Mouse (Mus musculus) adrenal gland, adult 2 months (tissue): ENCODE data around the gene Wdr31. TPM values are rescaled to one million over a fixed set of nuclear protein-coding genes. Genes with fewer than 3 reads are reported as not detected.

Source experiments
- DNase-seq: peaks from one replicate; pipeline ENCODE4 v3.0.0; 2021
- polyA plus RNA-seq: library from polyadenylated mRNA; depleted of rRNA; stranded (reverse); fragments of >200 nt; gene quantifications from 2 replicates; pipeline ENCODE4 v1.2.3, GENCODE M21; 2012
- total RNA-seq, 2 experiments: library from RNA; stranded (reverse); gene quantifications; 2 replicates each; pipeline ENCODE4 v1.2.3; 2021

Wdr31 gene
- total and polyA plus RNA-seq, 3 experiments = 0.78 to 2.0 (median 1.3) TPM

DNA sequence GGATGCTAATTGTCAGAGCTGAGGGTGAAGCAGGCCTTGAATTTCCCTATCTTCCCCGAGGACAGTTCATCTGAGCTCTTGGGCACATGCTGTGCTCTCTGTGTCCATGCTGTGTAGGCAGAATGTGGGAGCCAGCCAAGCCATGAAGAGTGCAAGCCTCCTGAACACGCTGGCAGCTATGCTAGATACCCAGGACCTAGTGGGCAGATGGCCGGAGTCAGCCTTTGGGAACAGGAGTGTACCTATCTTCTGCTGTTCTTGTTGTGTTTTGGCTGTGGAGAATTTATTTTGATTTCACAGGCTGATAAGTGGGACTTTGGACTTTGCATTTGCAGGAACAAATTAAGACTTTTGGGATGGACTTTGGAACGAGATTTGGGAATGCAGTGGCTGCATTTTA lies 30.2 kb downstream of the Wdr31 start:
- no peak for DNase-seq

DNA sequence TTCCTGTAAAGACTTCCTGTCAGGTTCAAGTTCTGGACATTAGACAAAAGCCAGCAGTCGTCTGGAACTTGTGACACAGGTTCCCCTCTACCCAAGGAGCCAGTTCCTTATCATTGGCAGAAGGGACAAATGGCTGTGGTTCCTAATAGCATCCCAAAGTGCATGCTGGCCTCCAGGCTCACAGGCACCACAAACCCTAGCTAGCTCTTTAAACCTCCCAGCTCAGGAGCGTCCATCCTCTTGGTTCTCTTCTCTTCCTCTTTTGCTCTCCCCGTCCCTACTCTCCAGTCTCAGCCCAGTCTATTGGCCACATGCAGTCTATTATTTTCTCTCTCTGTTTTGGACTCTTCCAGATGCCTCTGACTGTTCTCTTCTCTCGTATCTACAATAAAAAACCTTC lies 30.9 kb downstream of the Wdr31 start:
- no peak for DNase-seq

DNA sequence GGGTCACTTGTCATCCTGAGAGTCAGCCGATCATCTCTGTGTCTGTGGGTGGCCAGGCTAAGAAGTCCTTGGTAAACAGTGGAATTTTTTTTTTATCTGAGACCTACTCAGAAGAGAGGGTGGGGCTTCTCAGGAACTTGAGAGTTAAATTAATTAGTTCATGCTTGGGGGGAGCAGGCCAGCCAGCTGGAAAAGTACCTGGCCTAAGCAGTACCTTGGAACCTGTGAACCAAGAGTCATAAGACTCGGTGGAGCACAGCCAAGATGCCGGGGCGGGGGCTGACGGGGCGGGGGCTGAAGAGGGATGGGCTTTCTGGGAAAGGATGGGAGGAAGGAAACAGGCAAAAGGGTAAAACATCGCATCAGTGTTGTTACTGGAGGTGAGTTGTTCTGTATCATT lies 32.8 kb downstream of the Wdr31 start:
- DNase-seq = no peak

DNA sequence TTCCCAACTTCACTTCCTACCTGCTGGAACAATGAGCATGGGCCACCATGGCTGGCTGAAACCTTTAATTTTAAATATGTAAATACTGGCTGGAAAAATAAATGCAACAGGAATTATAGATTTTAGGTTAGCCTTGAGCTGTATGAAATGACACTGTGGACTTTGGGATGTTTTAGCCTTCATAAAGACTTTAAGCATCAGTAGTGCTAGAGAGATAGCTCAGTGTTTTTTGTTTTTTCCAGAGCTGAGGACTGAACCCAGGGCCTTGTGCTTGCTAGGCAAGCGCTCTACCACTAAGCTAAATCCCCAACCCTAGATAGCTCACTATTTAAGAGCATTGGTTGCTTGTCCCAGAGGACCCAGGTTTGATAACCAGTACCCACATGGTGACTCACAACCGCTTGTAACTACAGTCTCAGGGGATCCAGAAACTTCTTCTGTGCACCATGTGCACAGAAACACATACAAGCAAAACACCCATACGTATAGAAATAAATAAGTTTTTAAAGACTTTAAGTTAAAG lies 33.4 kb downstream of the Wdr31 start:
- no peak for DNase-seq

DNA sequence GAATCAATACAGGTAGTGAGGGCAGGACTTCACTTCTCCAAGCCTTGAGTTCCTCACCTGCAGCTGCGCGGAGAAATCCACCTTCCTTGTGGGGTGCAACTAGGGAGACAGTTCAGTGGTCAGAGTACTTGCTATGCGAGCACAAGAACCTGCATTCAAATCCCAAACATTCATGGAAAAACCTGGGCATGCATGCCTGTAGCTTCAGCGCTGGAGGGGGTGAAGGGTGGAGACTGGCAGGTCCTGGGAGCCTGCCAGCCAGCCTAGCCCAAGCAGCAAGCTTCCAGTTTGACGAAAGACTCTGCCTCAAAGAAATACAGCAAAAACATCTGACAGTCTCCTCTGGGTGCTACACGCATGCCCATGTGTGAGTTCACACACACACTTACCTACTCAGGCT lies 35.6 kb downstream of the Wdr31 start, which contains the start of gene Rnf183:
Rnf183 (minus strand) TSS at position 172 of the 400 bp plus-strand sequence.
- no peak for DNase-seq

DNA sequence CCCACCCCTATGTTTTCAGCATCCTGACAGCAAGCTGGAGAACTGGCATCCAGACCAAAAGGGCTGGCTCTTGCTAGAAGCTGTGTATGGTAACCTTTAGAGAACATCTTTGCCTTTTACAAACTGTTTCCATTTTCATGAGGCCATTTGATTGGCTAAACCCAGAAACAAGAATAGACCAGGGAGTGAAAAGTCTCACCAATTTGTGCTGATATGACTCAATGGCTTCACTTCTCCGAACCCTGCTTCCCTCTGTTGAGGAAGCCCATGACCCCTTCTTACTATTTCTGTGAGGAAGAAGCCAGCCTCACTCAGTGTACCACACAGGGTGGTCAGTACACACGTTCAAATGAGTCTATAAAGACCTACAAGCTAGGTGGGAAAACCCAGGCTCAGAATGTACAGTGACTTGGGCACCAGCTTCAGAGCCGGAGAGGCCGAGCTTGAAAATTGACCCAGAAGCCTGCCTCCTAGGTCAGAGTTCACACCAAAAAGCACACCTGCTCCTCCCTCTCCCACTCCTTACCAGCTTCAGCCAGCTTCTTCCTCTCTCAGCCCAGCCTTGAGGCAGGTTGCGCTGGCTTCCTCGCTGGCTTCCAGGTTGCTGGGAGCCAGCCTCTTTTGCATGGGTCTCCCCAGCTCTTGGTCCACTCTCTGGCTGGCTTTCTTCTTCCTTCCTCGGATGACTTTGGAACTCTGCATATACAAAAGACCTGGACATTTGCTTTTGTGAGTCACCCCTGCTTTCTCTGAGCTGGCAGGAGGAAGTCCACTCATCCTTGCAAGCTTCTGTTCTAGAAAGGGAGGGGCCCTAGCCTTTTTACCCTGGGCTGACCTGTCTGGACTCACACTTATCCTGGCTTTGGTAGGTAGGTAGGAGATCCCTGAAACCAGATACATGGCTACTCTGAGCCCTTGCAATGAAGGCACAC lies 36.5 kb downstream of the Wdr31 start:
- peak; percentile 44 for DNase-seq

DNA sequence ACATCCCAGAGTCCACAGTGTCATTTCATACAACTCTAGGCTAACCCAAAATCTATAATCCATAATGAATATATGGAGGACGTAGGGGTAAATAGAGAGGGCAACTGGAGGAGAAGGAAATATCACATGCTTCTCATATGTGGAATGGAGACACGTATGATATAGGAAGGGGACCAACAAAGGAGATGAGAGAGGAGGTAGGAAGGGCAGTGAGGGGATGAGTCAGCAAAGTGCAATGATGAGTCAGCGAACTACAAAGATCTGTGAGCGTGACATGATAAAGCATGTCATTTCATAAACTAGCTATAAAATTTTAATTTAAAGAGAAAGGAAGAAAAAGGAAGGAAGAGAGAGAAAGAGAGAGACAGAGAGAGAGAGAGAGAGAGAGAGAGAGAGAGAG lies 39.2 kb downstream of the Wdr31 start:
- DNase-seq = peak; percentile 31

DNA sequence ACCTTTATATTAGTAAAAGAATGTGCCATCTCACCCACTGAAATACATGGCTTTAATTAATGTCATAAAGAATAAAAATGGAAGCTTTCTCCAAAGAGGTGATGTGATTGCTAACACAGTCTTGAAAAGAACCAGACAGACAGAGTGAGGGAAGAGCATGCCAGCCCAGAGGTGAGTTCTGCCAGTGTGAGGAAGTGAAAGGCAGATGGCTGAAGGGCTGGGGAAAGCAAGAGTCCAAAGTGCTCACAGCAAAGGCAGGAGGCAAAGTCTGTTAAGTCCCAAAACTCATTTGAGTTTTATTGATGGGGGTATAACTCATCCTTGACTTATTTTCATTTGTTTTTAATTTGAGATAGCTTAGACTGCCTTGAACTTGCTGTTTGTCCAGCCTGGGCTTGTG lies 40.0 kb downstream of the Wdr31 start:
- no peak for DNase-seq

DNA sequence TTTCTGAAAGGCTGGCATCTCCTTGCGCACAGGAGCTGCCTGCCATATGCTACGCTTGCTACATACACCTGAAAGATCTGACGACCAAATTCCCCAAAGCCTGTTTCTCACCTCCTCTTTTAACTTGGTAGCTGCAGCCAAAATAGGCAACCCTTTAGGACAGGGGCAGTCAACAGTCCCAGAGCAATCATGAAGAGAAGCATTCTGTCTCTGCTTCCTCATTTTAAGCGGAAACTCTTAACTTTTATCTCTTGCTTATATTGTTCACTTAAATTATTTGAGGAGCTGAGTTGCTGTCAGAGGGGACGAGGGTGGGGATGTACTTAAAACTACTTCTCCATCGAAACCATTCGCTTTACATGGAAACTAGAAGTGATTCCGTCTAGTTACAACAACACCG lies 41.1 kb downstream of the Wdr31 start:
- DNase-seq = no peak

DNA sequence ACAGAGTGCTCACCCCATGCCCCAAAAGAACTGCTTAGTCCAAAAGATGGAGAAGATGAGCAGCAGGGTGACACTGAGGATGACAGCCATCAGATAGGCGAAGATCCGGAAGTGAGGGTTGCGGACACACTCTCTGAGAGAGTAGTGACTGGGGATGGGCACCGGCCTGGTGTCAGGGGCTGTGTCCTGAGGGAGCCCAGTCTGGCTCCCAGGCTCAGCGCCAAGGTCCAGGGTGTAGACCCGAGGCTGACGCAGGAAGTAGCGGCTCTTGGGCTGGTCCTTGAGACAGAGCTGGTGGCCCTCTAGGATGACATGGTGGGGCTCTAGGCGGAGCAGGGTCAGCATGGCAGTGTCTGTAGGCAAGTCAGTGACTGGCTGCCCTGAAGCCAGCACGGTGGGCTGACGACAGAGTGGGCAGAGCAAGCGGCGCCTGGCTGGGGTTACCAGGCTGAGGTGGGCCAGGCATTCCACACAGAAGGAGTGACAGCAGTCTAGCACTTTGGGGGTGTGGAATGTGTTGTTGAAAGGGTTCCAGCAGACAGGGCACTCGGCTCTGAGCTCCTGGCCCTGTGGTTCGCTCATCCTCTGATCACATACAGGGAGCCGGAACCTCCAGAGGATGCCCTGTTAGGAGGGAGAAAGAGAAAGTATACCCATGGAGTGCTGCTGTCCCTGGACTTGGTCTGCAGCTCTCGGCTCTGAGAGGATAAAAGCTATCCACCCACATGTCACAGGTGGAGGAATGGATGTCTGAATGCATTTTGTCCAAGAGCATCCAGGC lies 42.5 kb downstream of the Wdr31 start:
- DNase-seq = no peak

DNA sequence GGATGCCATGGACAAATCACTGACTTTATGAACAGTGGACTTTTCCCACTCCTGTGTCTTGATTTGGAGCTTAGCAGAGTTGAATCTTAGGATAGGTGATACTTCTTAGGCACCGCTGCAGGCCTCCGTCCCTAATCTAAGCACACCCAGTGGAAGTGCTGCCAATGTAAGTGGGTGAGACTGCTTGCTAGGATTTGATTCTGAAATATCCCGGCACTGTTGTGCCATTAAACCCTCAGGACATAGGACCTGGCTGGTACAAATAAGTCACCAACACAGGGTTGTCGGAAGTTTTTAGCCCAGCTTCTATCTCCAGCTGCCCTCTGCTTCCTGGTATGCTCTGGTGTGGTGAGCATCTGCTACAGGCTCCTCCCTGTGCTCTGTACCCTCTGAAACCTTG lies 44.8 kb downstream of the Wdr31 start:
- DNase-seq = no peak

DNA sequence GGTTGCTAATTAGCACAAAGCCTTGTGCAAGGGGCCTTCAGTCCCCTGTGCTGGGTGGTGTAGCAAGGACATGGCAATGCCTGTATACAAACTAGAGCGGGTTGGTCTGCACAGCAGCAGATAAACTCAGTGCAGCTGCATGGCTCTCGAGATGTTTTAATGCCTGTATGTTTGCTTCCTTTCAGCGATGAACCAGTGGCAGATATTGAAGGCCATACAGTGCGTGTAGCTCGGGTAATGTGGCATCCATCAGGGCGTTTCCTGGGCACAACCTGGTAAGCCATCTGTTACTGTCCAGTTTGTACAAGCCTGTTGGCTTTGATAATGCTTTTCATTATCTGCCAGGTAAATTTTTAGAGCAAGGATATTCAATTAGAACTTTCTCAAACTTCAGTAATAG lies 51.6 kb downstream of the Wdr31 start:
- DNase-seq = no peak

DNA sequence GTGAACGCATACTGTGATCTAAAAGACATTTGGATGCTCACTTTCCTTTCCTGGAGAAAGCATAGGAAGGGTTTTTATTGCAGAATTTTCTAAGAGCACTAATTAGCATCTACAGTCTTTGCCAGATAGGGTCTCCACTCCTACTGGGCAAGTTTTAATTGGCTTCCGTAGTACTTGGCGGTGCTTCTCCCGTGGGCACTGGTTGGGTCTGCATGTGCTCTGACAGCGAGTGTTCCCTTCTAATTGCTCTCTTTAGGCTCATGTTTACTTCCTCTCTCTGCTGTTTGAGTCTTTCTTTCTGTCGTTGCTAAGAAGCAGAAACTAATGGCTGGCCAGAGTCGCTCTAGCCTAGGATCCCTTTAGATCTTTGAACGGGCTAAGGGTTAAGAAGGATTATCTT lies 52.2 kb downstream of the Wdr31 start:
- DNase-seq = no peak

DNA sequence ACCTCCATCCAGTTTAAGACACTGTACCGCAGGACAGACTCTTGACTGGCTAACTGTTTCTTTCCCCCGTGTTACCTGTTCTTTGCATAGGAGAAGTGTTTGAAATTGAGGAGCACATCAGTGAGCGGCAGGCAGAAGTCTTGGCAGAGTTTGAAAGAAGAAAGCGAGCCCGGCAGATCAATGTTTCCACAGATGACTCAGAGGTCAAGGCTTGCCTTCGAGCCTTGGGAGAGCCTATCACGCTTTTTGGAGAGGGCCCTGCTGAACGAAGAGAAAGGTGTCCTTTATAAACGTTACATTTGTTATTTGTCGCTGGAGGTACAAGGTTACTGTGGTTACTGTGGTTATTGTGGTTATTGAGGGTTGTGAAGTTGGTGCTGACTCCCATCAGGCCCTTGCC lies 59.1 kb downstream of the Wdr31 start:
- peak; percentile 86 for DNase-seq

DNA sequence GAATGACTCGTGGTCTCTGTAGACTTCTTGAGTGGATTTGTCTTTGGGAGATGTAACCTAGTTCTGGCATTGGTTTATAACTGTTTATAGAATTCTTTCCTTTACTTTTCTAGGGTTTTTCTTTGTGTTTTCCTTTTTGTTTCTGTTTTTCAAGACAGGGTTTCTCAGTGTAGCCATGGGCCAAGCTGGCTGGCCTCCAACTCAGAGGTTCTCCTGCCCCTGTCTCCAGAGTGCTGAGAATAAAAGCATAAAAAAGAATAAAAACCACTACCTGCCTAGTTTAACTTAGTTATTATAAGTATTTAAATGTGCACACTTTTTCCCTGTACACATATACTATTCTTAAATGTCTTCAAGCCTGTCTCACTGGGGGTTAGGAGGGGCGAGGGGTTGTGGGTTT lies 60.4 kb downstream of the Wdr31 start:
- no peak for DNase-seq

DNA sequence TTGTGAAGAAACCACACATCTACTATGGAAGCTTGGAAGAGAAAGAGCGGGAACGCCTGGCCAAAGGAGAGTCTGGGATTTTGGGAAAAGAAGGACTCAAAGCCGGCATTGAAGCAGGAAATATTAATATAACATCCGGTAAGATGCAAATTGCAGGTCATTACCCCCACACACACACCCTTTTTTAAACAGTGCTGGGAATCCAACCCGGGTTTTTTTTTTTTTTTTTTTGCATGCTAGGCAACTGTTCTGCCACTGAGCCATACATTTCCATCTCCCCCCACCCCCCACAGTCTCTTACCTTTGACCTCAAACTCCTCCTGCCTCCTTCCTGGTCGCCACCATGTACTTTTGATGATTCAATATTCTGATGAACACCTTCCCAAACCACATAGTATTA lies 61.1 kb downstream of the Wdr31 start:
- no peak for DNase-seq

DNA sequence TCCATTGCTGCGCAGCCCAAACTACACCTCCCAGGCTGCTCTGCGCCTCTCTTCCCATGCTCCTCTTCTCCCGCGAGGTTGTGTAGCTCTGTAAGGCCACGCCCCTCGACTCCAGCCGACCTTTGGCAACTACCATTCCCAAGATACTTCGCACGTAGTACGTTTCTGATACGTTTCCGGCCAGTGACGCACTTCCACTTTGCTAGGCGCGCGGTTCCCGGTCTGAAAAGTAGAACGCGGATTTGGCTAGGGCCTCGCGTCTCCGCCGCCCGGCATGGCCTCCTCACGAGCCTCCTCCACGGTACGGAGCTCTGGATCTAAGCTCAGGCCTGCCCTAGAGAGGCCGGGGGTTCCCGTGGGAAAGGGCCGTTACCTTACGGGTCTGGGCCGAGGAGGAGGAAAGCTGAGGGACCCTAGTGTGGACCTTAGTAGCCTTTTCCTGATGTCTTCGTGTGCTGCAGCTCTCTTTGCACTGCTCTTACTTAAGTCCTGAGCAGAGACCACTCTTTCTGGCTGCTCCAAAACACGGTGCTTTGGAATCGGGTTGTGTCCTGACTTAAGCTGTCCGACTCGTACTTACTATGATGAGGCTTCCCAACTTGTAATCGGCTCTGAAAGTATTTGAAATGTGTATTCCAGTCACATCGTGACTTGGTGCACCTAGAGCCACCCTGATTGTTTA lies 62.0 kb downstream of the Wdr31 start, which contains the start of the genes Cdc26 and Prpf4:
Cdc26 (minus strand) TSS at position 42 of the 682 bp plus-strand sequence.
Prpf4 (plus strand) TSS at position 197 of the 682 bp plus-strand sequence.
- peak; percentile 97 for DNase-seq

DNA sequence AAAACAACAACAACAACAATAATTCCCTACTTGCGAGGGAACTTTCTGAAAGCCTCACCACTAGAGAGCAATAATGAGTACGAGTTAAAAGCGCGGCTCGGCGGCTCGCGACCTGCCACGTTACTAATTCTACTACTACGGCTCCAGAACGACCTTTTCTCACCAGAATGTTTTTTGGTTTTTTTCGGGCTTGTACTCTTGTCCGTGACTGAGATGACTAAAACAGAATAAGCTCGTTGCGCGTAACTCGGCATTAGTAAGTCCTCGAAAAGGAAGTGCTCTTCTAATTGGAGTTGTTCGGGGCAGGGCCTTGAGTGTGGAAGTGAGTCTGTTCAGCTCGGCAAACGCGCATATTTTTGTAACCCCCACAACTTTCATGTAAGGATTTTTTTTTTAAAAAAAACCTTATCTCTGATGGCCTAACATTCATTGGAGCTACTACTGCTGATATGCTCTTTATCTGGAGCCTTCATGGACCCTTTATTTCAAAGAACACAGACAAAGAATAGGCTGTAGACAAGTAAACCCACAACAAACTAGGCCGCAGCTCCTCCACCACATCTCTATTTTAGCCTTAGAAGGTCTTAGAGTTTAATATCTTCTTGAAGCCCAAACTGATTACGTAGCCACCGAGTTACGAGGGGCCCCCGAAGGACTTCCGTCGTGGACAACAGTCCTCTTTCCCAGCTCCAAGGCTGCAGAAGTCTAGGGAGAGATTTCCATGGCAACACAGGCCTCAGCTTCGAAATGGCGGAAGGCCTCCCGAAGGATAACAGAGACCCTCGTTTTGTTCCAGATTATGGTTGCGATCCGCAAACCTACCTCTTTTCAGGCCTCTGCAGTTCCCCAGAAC lies 62.7 kb downstream of the Wdr31 start:
- DNase-seq = peak; percentile 78

DNA sequence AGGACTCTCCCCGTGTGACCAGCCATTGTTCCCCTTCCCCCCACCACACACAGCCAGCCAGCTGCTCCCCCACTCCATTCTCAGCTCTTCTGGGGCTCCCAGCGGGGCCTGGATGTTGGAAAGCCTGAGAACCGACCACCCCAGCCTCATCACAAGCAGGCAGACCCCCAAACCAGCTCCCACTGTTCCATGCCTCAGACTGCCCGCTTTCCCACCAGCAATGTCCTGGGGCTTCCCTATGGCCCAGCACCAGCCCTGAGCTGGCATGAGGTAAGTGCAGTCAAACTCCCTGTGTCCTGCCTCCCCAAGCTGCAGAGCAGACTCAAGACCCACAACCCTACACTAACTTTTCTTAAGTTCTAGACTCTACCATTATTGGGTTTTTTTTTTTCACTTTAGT lies 64.6 kb downstream of the Wdr31 start:
- DNase-seq = no peak

DNA sequence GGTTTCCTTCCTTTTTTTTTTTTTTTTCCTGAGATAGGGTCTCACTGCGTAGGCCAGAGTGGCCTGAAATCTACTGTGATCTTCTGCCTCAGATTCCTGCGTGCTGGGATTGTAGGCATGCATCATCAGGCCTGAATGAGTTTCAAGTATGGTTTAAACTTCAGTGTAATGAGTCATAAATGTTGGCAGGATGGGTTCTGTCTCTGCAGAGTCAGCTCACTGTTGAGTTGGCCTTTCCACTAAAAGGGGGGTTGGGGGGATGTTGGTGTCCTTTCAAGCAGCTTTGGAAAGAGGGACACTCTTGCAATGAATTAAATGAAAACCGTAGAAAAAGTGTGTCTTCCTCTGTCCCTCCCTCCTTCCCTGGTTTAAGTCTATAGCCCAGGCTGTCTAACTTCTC lies 71.7 kb downstream of the Wdr31 start:
- peak; percentile 75 for DNase-seq
